In the genomic region with DNA sequence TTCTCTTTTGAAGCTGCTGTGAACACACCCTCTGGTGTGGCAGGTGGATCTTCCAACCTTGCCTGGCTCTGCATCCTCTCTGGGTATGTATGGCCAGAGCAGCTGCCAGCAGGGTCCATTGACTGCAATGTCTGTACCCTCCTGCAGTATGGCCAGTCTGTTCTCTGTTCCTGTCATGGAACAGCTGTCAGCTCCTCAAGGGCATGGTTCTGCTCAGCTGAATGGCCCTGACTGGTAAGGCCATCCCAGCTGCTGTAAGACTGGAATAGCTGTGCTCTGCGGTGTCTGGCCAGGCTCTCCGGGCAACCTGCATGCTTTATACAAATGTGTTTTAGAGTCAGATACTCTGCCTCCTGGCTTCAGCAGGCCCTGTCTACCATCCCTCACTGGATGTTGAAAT, we compare ENCODE assay signal across 38 mouse cellular contexts. TPM values are rescaled to one million over a fixed set of nuclear protein-coding genes. Genes with fewer than 3 reads are reported as not detected.
"Had no signal": no experiment of that assay in that cellular context is flagged by ENCODE, and none has a peak within 500 bp of the region (broad histone marks: within the 10 kb centered on the region; RNA-seq: fewer than 3 reads in every experiment).

No protein-coding gene starts in this region.

- H3K36me3 ChIP-seq: heart, embryonic 13.5 days; heart, embryonic 15.5 days; hindbrain, embryonic 13.5 days; hindbrain, embryonic 15.5 days; intestine, embryonic 15.5 days; liver, embryonic 13.5 days; liver, embryonic 15.5 days had no signal

- H3K9ac ChIP-seq: heart, embryonic 13.5 days; heart, embryonic 15.5 days; hindbrain, embryonic 13.5 days; hindbrain, embryonic 15.5 days; intestine, embryonic 15.5 days; liver, embryonic 13.5 days; liver, embryonic 15.5 days; liver, postnatal 0 days had no signal

- H3K4me2 ChIP-seq: heart, embryonic 11.5 days; heart, embryonic 13.5 days; heart, embryonic 15.5 days; hindbrain, embryonic 13.5 days; hindbrain, embryonic 15.5 days; intestine, embryonic 15.5 days; liver, embryonic 11.5 days; liver, embryonic 13.5 days; liver, embryonic 15.5 days had no signal

- H3K4me3 ChIP-seq: heart, adult 2 months; heart, embryonic 13.5 days; heart, embryonic 15.5 days; hindbrain, embryonic 13.5 days; hindbrain, embryonic 15.5 days; intestine, embryonic 15.5 days; layer of hippocampus, adult 2 months; left cerebral cortex, adult 2 months; liver, embryonic 13.5 days; liver, embryonic 15.5 days had no signal

- H3K27ac ChIP-seq: heart, adult 2 months; heart, embryonic 13.5 days; heart, embryonic 15.5 days; hindbrain, embryonic 13.5 days; hindbrain, embryonic 15.5 days; hindbrain, postnatal 0 days; intestine, embryonic 15.5 days; layer of hippocampus, adult 2 months; left cerebral cortex, adult 2 months; liver, embryonic 13.5 days; liver, embryonic 15.5 days had no signal

- H3K27me3 ChIP-seq: heart, embryonic 13.5 days; heart, embryonic 15.5 days; hindbrain, embryonic 15.5 days; intestine, embryonic 15.5 days had no signal

- H3K4me1 ChIP-seq: heart, embryonic 15.5 days; hindbrain, embryonic 13.5 days; hindbrain, embryonic 15.5 days; liver, embryonic 13.5 days; liver, embryonic 15.5 days had no signal

- ATAC-seq: hindbrain, postnatal 0 days; intestine, embryonic 15.5 days; intestine, postnatal 0 days; liver, postnatal 0 days had no signal

- DNase-seq: gastrocnemius, postnatal 14 days; gastrocnemius, postnatal 36 days; heart, adult 11 months; heart, adult 2 months; heart, postnatal 14 days; heart, postnatal 36 days; kidney, adult 18-20 months; kidney, adult 8-10 months; kidney, postnatal 10 days; kidney, postnatal 25 days; kidney, postnatal 4 days; liver; liver, embryonic 13.5 days; liver, postnatal 0 days had no signal

- H3K9me3 ChIP-seq: heart, embryonic 13.5 days; heart, embryonic 15.5 days; hindbrain, embryonic 13.5 days; hindbrain, embryonic 15.5 days; intestine, embryonic 15.5 days; liver, embryonic 13.5 days; liver, embryonic 15.5 days had no signal

RNA-seq across cellular contexts. Expression of a gene that starts 5.6 kb away (rescaled TPM):
- total RNA-seq: gastrocnemius, adult 18-20 months; gastrocnemius, adult 8-10 months; gastrocnemius, postnatal 14 days; gastrocnemius, postnatal 36 days; heart, adult 2 months; heart, postnatal 14 days; heart, postnatal 36 days; hematopoietic stem cell, adult 5-6 weeks; hindbrain, postnatal 0 days; layer of hippocampus, adult 2 months; layer of hippocampus, postnatal 10 days; layer of hippocampus, postnatal 25 days; left cerebral cortex, adult 2 months; left cerebral cortex, postnatal 14 days; left cerebral cortex, postnatal 36 days had no signal
- polyA plus RNA-seq: heart, postnatal 0 days; hindbrain, embryonic 11.5 days; hindbrain, embryonic 13.5 days; hindbrain, embryonic 15.5 days; hindbrain, postnatal 0 days; kidney, embryonic 14.5 days; kidney, embryonic 16.5 days; limb, embryonic 11.5 days; liver, embryonic 11.5 days; liver, embryonic 13.5 days; liver, embryonic 15.5 days; liver, postnatal 0 days had no signal

RNA-seq across cellular contexts. Expression of a gene that starts 7.4 kb away (rescaled TPM):
- total RNA-seq: gastrocnemius, adult 18-20 months; gastrocnemius, adult 8-10 months; gastrocnemius, postnatal 14 days; gastrocnemius, postnatal 36 days; heart, adult 2 months; heart, postnatal 14 days; heart, postnatal 36 days; hematopoietic stem cell, adult 5-6 weeks; hindbrain, postnatal 0 days; layer of hippocampus, postnatal 25 days had no signal
- polyA plus RNA-seq: heart, embryonic 11.5 days; heart, embryonic 13.5 days; heart, embryonic 15.5 days; heart, postnatal 0 days; hindbrain, embryonic 11.5 days; hindbrain, embryonic 13.5 days; hindbrain, embryonic 15.5 days; hindbrain, postnatal 0 days; intestine, postnatal 0 days; kidney, embryonic 14.5 days; kidney, embryonic 16.5 days; limb, embryonic 11.5 days; liver, embryonic 13.5 days; liver, embryonic 15.5 days; liver, postnatal 0 days had no signal
